Mouse (Mus musculus): Measurements from ENCODE around the gene Mrpl30.

Gene Mrpl30

DNA sequence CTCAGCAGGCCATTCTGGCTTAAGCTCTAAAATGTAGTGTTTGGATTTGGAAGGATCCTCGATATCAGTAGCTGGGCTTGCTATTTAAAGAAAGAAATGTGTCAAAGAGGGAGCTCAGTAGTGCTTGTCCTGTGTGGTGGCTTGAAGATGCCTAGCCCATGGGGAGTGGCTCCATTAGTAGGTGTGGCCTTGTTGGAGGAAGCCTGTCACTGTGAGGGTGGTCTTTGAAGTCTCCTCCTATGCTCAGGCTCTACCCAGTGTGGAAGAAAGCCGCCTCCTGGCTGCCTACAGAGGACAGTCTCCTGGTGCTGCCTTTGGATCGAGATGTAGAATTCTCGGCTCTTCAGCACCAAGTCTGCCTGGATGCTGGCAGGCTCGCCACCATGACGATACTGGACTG lies 10.0 kb downstream of the Mrpl30 start:
- no peak for DNase-seq (ENCODE audit: low read depth)

DNA sequence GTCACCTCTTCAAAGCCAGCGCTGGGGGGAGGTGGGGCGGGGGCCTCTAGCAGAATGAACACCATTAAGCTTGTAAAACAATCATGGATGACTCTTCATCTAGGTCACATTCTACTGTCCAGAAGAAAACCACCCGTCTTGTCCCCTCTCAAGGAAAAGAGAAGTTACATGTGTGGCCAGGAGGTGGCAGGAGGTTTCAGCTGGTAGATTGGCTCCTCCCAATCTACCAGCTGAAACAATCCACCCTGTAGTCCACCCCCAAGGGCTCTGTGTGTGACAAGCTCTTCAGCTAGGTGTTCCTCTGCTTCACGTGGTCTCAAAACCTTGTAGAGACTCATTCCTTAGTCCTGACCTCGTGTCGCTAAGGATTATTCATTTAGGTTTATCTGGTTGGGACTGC lies 12.9 kb downstream of the Mrpl30 start:
- peak; percentile 24 for DNase-seq (ENCODE audit: low read depth)

DNA sequence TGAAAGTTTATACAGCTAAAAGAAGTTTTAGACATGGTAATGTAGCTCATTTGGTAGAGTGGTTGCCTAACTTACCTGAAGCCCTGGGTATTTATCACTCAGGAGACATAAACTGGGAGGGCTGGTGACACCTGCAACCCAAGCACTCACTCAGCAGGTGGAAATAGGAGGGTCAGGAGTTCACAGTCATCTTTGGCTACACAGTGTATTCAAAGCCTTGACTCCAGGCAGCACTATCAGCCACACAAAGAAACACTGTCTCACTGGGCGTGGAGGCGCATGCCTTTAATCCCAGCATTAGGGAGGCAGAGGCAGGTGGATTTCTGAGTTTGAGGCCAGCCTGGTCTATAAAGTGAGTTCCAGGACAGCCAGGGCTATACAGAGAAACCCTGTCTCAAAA lies 22.5 kb downstream of the Mrpl30 start:
- DNase-seq (ENCODE audit: low read depth): no peak

DNA sequence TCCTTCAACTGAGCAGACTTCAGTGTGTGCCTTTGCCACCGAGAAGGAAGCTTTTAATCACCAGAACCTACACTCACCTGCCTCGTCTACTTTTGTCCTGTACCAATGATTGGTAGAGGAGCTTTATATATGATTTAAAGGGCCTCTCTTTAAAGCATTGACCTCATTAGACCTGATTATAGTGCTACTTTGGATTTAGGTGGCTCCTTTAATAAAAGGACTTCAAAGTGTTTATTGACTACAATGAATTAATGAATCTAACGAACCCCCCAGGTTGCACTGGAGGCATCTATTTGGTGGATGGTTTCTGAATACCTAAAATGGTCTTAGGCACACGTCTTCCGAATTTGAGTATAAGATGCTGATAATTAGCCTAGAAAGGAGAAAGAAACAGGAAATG lies 26.1 kb downstream of the Mrpl30 start, which contains the start of gene Lyg2:
Lyg2 (minus strand) TSS at position 101 of the 400 bp plus-strand sequence.
- no peak for DNase-seq (ENCODE audit: low read depth)

DNA sequence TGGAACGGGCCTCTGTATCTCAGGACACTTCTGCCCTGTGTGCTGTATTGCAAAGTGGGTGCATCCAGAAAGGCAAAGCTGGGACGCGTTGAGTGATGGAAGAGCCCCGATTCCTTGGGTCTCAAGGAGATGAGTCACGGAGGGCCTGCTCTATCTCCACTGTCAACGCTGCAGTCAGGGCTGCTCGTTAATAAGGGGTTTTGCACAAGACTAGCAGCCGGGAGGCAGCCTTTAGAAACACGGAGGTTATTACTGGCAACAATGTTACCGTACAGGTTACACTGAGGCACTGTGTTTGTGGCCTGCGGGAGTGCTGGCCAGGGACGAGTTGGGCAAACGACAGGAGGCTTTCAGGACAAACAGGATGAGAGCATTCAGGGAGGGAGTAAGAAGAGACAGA lies 27.4 kb downstream of the Mrpl30 start:
- no peak for DNase-seq (ENCODE audit: low read depth)

DNA sequence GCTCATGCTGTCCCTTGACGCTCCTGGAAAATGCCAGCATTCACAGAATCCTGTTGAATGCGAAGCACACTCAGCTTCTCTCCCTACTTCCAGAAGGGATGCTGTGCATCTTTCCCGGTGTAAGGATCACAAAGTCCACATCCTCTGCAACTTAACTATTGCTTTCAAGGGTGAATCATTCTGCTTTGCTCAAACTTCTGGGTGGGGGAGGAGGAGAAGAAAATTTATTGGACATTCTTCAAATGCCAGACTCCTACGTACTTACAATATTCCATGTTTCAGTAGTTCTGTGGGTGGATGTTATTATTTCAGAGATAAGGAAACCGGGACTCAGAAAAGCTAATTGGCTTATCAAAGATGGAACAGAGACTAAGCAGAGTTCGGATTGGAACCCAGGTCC lies 27.8 kb downstream of the Mrpl30 start:
- DNase-seq (ENCODE audit: low read depth): no peak

DNA sequence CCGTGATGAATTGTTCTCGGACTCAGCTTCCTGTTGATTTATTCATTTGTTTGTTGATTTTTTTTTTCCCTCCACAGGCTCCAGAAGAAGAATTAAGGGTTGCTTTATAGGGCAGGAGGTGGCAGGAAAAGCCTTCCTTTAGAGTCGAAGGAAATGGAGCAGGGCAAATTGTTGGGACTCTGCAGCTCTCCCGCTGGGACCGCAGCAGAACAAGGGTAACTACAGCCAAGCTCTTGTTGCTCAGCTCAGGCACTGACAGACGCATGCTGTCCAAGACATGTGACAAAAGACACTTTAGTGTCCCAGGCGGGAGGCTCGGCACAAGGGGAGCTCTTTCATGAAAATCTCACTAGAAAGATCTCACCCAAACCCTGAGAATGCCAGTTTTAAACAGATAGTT lies 32.3 kb downstream of the Mrpl30 start:
- DNase-seq (ENCODE audit: low read depth): no peak

DNA sequence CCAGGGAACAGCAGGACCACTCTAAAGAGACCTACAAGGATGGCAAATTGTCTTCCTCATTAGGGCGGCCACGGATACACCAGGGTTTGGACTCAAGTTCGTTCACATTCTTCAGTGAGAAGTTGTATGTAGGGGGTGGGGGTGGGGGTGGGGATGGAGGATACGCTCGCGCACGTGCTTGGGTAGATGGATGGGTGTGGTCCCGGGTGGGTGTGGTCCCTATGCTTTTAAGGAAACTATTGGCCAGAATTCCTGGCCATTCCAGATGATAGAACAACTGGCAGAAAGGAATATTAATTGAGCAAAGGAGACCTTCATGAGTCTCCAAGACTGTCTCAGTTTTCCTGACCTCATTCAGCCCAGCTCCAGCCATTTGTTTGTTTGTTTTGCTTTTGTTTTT lies 35.7 kb downstream of the Mrpl30 start:
- DNase-seq (ENCODE audit: low read depth): no peak

DNA sequence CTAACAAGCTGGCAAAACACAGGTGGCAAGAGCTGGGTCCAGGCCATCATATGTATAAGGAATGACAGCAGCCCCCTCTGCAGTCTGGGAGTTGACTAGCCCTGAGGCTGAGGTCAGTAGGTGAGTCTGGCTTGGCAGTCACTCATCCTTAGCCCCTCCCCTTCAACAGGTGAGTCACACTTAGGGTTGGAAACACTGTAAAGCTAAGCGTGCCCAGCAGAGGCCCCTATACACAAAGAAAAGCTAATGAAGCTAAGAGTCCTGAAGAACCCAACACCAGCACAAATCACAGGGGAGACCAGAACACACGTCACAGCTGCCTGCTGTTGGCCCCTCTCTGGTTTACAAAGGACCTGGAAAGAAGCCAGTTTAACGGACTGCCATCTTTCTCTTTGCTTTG lies 41.5 kb downstream of the Mrpl30 start:
- DNase-seq (ENCODE audit: low read depth): peak; percentile 36

Data from induced T-regulatory cell, adult 2 months (primary cell).